Mouse (Mus musculus): ENCODE measurements around the gene Mfrp. TPM values are rescaled to one million over a fixed set of nuclear protein-coding genes. Genes with fewer than 3 reads are reported as not detected.
A peak's percentile ranks its signal among the peaks of the same experiment; 100 is the strongest.

Gene Mfrp
- polyA plus RNA-seq, 1 experiment: 0.09 TPM

- DNase-seq: no peak
- no peak overlapping the region for H3K27ac ChIP-seq (ENCODE audit: control insufficient read depth, insufficient read depth, low read length)
These were observed 29.0 kb upstream of the Mfrp start for GRCm38 (mm10) chr9:44072599-44072915.

GRCm38 (mm10) chr9:44073115-44073514 lies 28.4 kb upstream of the Mfrp start:
- H3K4me3 ChIP-seq (ENCODE audit: control insufficient read depth, insufficient read depth, low read length): no peak overlapping the region
- H3K27ac ChIP-seq (ENCODE audit: control insufficient read depth, insufficient read depth, low read length): no peak overlapping the region
- H3K36me3 ChIP-seq (ENCODE audit: control insufficient read depth, insufficient read depth, low read length): no peaks in the 10 kb centered on the region
- 94% methylated on average over 5 of the region's 5 CpGs for WGBS
- H3K27me3 ChIP-seq (ENCODE audit: control insufficient read depth, insufficient read depth, low read length): no peaks in the 10 kb centered on the region
- H3K4me1 ChIP-seq (replicated peaks; ENCODE audit: control insufficient read depth, insufficient read depth, low read length): peaks cover 11% of the 10 kb centered on the region
- TF ChIP-seq CTCF (IDR thresholded peaks at IDR 0.05; ENCODE audit: borderline replicate concordance, control insufficient read depth, extremely low read depth, insufficient read depth, low read length, poor library complexity) (no peak), POLR2A (IDR thresholded peaks at IDR 0.05; ENCODE audit: control insufficient read depth, extremely low read depth, insufficient read depth, low read length, poor library complexity) (no peak)
- DNase-seq: no peak

More at GRCm38 (mm10) chr9:44072599-44072915, 29.0 kb upstream of the Mfrp start:
- Histone ChIP-seq H3K4me1 (replicated peaks; ENCODE audit: control insufficient read depth, insufficient read depth, low read length) (peaks cover 16% of the 10 kb centered on the region), H3K27me3 (ENCODE audit: control insufficient read depth, insufficient read depth, low read length) (no peaks in the 10 kb centered on the region), H3K4me3 (ENCODE audit: control insufficient read depth, insufficient read depth, low read length) (no peak overlapping the region), H3K36me3 (ENCODE audit: control insufficient read depth, insufficient read depth, low read length) (no peaks in the 10 kb centered on the region)
- no peak for TF ChIP-seq POLR2A (IDR thresholded peaks at IDR 0.05; ENCODE audit: control insufficient read depth, extremely low read depth, insufficient read depth, low read length, poor library complexity)
- TF ChIP-seq CTCF (IDR thresholded peaks at IDR 0.05; ENCODE audit: borderline replicate concordance, control insufficient read depth, extremely low read depth, insufficient read depth, low read length, poor library complexity): no peak
- WGBS: 89% methylated on average over 4 of the region's 4 CpGs

- Histone ChIP-seq H3K4me3 (ENCODE audit: control insufficient read depth, insufficient read depth, low read length) (no peak overlapping the region), H3K36me3 (ENCODE audit: control insufficient read depth, insufficient read depth, low read length) (no peaks in the 10 kb centered on the region), H3K27ac (ENCODE audit: control insufficient read depth, insufficient read depth, low read length) (no peak overlapping the region), H3K4me1 (replicated peaks; ENCODE audit: control insufficient read depth, insufficient read depth, low read length) (peaks cover 10% of the 10 kb centered on the region), H3K27me3 (ENCODE audit: control insufficient read depth, insufficient read depth, low read length) (no peaks in the 10 kb centered on the region)
- WGBS: 66% methylated on average over 9 of the region's 9 CpGs
- peak; percentile 54 for DNase-seq
- TF ChIP-seq CTCF (IDR thresholded peaks at IDR 0.05; ENCODE audit: borderline replicate concordance, control insufficient read depth, extremely low read depth, insufficient read depth, low read length, poor library complexity): peak; percentile 36; the same call in 1 of the 2 replicates
- TF ChIP-seq POLR2A (IDR thresholded peaks at IDR 0.05; ENCODE audit: control insufficient read depth, extremely low read depth, insufficient read depth, low read length, poor library complexity): no peak
These were observed 26.9 kb upstream of the Mfrp start for GRCm38 (mm10) chr9:44074395-44075275.

- Histone ChIP-seq H3K27ac (ENCODE audit: control insufficient read depth, insufficient read depth, low read length) (no peak overlapping the region), H3K36me3 (ENCODE audit: control insufficient read depth, insufficient read depth, low read length) (no peaks in the 10 kb centered on the region), H3K4me1 (replicated peaks; ENCODE audit: control insufficient read depth, insufficient read depth, low read length) (peaks cover 5% of the 10 kb centered on the region), H3K4me3 (ENCODE audit: control insufficient read depth, insufficient read depth, low read length) (no peak overlapping the region), H3K27me3 (ENCODE audit: control insufficient read depth, insufficient read depth, low read length) (no peaks in the 10 kb centered on the region)
- TF ChIP-seq CTCF (IDR thresholded peaks at IDR 0.05; ENCODE audit: borderline replicate concordance, control insufficient read depth, extremely low read depth, insufficient read depth, low read length, poor library complexity) (no peak), POLR2A (IDR thresholded peaks at IDR 0.05; ENCODE audit: control insufficient read depth, extremely low read depth, insufficient read depth, low read length, poor library complexity) (no peak)
- no peak for DNase-seq
- 92% methylated on average over 24 of the region's 24 CpGs for WGBS
These were observed 26.1 kb upstream of the Mfrp start for GRCm38 (mm10) chr9:44075276-44075995.

- WGBS: 84% methylated on average over 16 of the region's 16 CpGs
- Histone ChIP-seq H3K27me3 (ENCODE audit: control insufficient read depth, insufficient read depth, low read length) (no peaks in the 10 kb centered on the region), H3K36me3 (ENCODE audit: control insufficient read depth, insufficient read depth, low read length) (no peaks in the 10 kb centered on the region), H3K4me3 (ENCODE audit: control insufficient read depth, insufficient read depth, low read length) (no peak overlapping the region), H3K27ac (ENCODE audit: control insufficient read depth, insufficient read depth, low read length) (no peak overlapping the region), H3K4me1 (replicated peaks; ENCODE audit: control insufficient read depth, insufficient read depth, low read length) (no peaks in the 10 kb centered on the region)
- no peak for DNase-seq
- no peak for TF ChIP-seq CTCF (IDR thresholded peaks at IDR 0.05; ENCODE audit: borderline replicate concordance, control insufficient read depth, extremely low read depth, insufficient read depth, low read length, poor library complexity)
- no peak for TF ChIP-seq POLR2A (IDR thresholded peaks at IDR 0.05; ENCODE audit: control insufficient read depth, extremely low read depth, insufficient read depth, low read length, poor library complexity)
These were observed 25.3 kb upstream of the Mfrp start for GRCm38 (mm10) chr9:44075996-44076763.

GRCm38 (mm10) chr9:44076764-44077120 lies 24.8 kb upstream of the Mfrp start:
- 22% methylated on average over 5 of the region's 5 CpGs for WGBS
- Histone ChIP-seq H3K36me3 (ENCODE audit: control insufficient read depth, insufficient read depth, low read length) (no peaks in the 10 kb centered on the region), H3K27me3 (ENCODE audit: control insufficient read depth, insufficient read depth, low read length) (no peaks in the 10 kb centered on the region), H3K4me3 (ENCODE audit: control insufficient read depth, insufficient read depth, low read length) (no peak overlapping the region), H3K27ac (ENCODE audit: control insufficient read depth, insufficient read depth, low read length) (no peak overlapping the region), H3K4me1 (replicated peaks; ENCODE audit: control insufficient read depth, insufficient read depth, low read length) (no peaks in the 10 kb centered on the region)
- no peak for TF ChIP-seq POLR2A (IDR thresholded peaks at IDR 0.05; ENCODE audit: control insufficient read depth, extremely low read depth, insufficient read depth, low read length, poor library complexity)
- TF ChIP-seq CTCF (IDR thresholded peaks at IDR 0.05; ENCODE audit: borderline replicate concordance, control insufficient read depth, extremely low read depth, insufficient read depth, low read length, poor library complexity): no peak
- DNase-seq: peak; percentile 61
